Mouse (Mus musculus) activated CD4-positive, CD25-positive, alpha-beta regulatory T cell, adult 4 months (primary cell): ENCODE data around the gene Setd1b. TPM values are rescaled to one million over a fixed set of nuclear protein-coding genes. Genes with fewer than 3 reads are reported as not detected.

Experiments used
- ATAC-seq: one replicate; pipeline ENCODE4 v1.8.0; 2017
- polyA plus RNA-seq, 2 experiments: library from polyadenylated mRNA; unstranded; fragments of 100-300 nt; shearing (Covaris generic); gene quantifications; one replicate each; pipeline ENCODE4 v1.2.1; 2017

The Setd1b gene
- polyA plus RNA-seq, 2 experiments from 2014 or later: 12.5 to 12.9 TPM

- ATAC-seq: peak; percentile 71
These were observed 1.1 kb upstream of the Setd1b start for GRCm38 (mm10) chr5:123140694-123141554.

GRCm38 (mm10) chr5:123141555-123142160 is 335 bp upstream of the Setd1b start:
- no peak for ATAC-seq

GRCm38 (mm10) chr5:123143251-123143970 is 1.4 kb downstream of the Setd1b start:
- no peak for ATAC-seq

GRCm38 (mm10) chr5:123143971-123144745 is 2.2 kb downstream of the Setd1b start:
- no peak for ATAC-seq

- no peak for ATAC-seq
These were observed 3.0 kb downstream of the Setd1b start for GRCm38 (mm10) chr5:123144746-123145590.

- ATAC-seq: no peak
These were observed 4.4 kb downstream of the Setd1b start for GRCm38 (mm10) chr5:123146357-123146756.

GRCm38 (mm10) chr5:123147569-123147968 is 5.6 kb downstream of the Setd1b start:
- no peak for ATAC-seq

GRCm38 (mm10) chr5:123148073-123148722 is 6.2 kb downstream of the Setd1b start:
- no peak for ATAC-seq

- peak; percentile 49 for ATAC-seq
These were observed 7.7 kb downstream of the Setd1b start for GRCm38 (mm10) chr5:123149451-123150400.

- peak; percentile 69 for ATAC-seq
These were observed 8.6 kb downstream of the Setd1b start for GRCm38 (mm10) chr5:123150641-123151040.

GRCm38 (mm10) chr5:123151077-123151476 is 9.1 kb downstream of the Setd1b start:
- ATAC-seq: peak; percentile 76

- ATAC-seq: no peak
These were observed 9.8 kb downstream of the Setd1b start for GRCm38 (mm10) chr5:123151707-123152362.

- no peak for ATAC-seq
These were observed 10.9 kb downstream of the Setd1b start for GRCm38 (mm10) chr5:123152901-123153300.

GRCm38 (mm10) chr5:123155425-123155824 is 13.4 kb downstream of the Setd1b start:
- ATAC-seq: no peak

- ATAC-seq: no peak
These were observed 14.8 kb downstream of the Setd1b start for GRCm38 (mm10) chr5:123156763-123157162.

GRCm38 (mm10) chr5:123157972-123158371 is 16.0 kb downstream of the Setd1b start:
- no peak for ATAC-seq

- no peak for ATAC-seq
These were observed 17.5 kb downstream of the Setd1b start for GRCm38 (mm10) chr5:123159446-123159845.

- ATAC-seq: no peak
These were observed 17.9 kb downstream of the Setd1b start for GRCm38 (mm10) chr5:123159866-123160265.

GRCm38 (mm10) chr5:123160341-123160740 is 18.3 kb downstream of the Setd1b start:
- ATAC-seq: no peak
